Mouse (Mus musculus) kidney, postnatal 14 days (tissue): Measurements from ENCODE around the gene Oxsr1.
"Not testable (repeated sequence)": the region's sequence is repeated elsewhere in the genome, so short reads cannot be mapped to it uniquely, and the experiment has no call there.

ENCODE experiments used
- DNase-seq: peaks from one replicate; pipeline ENCODE4 v3.0.0; 2022; ENCODE audit warnings: mixed read lengths

The Oxsr1 gene

DNA sequence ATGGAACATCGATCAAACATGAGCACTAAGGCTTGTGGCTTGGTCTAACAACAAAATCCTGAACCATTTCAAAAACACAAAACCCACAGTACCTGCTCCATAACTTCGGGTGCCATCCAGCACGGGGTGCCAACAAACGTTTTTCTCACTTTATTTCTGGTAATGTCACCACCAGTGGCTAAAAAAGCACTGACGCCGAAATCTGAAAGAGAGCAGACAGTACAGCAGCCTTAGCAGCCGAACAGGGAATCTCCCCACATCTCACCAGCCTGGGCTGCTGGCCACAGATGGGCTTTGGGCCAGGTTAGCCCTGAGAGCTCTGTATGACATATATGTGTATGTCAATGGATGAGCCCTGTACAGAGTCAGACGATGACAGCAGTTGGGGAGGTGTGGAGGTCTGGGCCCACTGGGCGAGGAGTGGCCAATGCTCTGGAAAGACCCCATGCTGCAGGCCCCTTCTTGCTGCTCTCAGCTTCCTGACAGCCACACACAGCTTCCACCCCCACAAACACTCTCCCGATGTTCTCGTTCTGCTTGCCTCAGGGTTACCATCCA, 53.6 kb downstream of the Oxsr1 start:
- DNase-seq, result no peak

DNA sequence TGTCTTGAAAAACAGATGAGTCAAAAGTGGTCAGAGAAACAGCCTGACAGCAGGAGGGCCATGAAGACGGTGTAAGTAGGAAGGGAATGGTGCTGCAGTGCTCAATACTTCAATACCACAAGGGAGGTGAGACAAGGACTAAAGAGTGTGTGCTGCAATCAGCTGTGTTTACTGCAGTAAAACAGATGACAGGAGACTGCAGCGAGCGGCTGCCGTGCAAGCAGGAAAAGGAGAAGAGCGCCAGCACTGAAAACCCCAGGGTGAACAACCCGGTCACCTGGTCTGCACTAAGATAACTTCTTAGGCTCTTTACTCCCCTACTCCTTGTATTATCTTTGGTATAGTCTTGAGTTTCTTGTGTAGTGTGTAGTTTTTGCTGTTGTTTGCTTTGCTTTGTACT, 54.1 kb downstream of the Oxsr1 start:
- no peak for DNase-seq

DNA sequence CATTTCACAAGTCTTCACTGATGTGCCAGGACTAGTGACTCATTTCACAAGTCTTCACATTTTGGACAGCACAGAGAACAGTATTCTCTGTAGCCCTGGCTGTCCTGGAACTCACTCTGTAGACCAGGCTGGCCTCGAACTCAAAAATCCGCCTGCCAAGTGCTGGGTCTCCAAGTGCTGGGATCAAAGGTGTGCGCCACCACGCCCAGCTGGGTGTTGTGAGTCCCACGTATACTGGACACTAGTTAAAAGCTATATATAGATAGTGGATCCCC, 56.2 kb downstream of the Oxsr1 start:
- DNase-seq, result not testable (repeated sequence)

DNA sequence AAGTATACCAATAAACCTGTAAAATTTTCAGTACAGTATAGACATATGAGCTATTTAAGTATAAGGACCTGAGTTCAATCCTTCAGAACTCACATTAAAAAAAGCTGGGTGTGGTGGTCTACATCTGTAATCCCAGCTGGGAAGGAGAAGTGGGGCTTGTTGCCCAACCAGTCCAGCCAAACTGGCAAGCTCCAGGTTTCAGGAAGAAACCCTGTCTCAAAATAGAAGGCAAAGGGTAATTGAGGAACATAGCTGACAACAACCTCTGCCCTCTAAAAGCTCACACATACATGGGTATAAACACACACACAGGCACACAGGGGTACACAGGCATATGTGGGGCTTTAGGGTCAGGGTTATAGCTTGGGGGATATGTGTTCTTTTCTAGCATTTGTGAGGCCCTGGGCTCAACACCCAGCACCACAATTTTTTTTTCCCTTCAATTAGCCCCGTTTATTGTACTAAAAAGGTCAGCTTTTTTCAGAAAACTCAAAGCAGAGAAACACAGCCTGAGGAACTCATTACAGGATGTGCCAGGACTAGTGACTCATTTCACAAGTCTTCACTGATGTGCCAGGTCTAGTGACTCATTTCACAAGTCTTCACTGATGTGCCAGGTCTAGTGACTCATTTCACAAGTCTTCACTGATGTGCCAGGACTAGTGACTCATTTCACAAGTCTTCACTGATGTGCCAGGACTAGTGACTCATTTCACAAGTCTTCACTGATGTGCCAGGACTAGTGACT, 56.7 kb downstream of the Oxsr1 start:
- DNase-seq, result not testable (repeated sequence)

DNA sequence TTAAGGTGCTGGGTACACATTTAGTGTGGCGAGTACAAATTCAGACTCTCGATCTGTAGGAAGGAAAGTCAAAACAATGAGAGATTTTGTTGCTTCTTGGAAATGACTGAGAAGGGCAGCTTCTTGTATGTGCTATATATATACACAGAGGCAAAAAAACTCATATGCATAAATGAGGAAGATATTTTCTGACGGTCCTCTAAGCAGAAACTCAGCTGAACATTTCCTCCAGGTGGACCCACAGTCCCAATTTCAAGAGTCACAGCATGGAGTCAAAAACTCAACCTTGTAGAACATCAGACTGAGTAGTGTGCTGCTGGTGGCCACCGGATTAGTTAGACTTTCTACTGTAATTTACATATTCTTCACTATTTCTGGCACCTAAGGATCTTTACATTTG, 59.2 kb downstream of the Oxsr1 start:
- no peak for DNase-seq

DNA sequence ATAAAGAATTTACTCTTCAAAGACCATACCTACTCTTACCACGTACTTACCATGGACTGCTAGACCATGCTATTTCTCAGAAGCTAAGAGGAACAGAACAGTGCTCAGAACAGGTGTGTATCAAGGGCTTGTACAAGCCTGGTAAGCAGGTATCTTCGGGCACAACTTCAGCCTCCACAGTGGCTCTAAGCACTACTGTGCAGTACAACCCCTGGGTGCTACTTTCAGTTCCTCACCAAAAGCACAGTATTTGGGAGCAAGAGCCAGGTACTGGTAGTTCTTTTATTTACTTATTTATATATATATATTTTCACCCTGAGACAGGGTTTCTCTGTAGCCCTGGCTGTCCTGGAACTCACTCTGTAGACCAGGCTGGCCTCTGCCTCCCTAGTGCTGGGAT, 61.4 kb downstream of the Oxsr1 start:
- no peak for DNase-seq

DNA sequence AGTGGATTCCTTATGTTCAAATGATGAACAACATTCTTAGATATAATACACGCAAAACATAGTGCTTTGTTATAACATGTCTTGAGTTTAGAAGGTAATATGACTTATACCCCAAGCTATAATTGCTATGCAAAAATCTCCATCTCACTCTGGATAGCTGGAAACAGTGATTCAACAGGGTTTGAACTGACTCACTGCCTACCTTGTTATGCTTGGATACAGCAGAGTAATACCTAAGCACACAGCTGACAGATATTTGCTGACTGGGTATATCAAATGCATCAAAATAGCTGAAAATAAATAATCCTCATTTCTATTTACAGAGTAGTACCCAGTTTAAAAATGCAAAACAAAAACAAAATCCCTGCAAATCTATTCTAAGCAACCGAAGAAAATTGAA, 63.4 kb downstream of the Oxsr1 start:
- no peak for DNase-seq

DNA sequence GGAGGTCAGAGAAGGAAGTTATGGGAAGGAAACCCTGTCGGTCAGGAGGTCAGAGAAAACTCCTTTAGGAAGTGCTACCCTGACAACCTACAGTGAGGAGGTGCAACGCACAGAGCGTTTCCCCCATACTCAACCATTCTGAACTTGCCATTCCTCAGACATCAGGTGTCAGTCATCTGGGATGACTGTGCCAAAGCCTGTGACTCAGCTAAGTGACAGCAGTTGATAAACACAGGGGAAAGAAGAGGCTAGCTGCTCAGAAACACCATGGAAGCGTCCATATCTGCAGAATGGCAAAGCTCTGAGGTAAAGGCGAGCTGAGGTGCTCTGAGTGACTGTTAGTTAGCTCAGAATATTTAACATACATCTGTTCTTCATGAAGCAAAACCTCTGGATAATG, 64.1 kb downstream of the Oxsr1 start:
- DNase-seq, result no peak

DNA sequence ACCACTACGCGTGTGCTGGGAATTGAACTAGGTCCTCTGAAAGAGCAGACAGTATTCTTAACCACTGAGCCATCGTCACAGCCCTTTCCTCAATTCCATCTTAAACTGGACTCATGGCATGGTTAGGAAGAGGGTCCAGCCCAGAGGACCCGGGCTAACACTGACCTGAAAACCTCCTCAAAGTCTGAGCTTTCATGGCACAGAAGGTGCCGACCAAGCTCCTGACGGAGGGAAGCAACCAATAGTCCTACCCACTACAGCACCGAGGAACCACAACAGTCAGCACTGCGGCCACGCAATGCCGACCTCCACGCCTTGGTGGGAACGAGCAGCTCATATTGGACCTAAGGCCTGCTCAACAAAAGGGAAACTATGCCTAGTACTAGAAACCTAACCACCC, 66.1 kb downstream of the Oxsr1 start:
- no peak for DNase-seq

DNA sequence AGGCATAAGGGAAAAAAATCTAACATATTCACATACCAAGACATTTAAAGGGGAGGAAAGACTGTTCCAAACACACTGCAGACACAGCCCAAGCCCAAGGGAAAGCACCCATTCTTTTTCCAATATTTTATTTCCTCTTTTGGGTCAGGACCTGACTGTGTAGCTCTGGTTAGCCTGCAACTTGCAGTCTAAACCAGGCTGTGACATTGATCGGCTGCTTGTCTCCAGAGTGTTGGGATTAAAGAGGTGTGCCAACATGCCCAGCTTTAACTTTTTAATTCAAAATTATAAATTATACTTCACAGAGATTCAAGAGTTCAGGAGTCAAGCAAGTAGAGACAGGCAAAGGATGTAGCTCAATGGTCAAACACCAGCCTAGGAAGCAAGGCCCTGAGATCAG, 67.1 kb downstream of the Oxsr1 start:
- DNase-seq, result no peak

DNA sequence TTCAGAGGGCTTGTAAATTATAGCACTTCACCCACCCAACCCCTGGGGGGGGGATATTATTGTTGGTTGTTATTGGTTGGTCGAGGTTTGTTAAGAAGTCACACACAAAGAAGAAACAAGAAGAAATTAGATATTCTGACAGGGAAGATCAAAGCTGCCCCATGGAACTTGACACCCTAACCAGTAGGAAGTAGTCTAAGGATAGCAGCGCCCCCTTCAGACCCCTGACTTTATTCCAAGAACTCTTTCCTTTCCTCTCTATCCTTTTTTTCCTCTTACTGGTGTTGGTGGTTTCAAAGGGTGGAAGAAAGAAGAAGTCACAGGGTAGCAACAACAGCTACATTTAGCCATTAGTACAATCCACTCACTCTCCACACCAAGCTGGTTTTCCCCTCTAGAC, 68.0 kb downstream of the Oxsr1 start:
- no peak for DNase-seq

DNA sequence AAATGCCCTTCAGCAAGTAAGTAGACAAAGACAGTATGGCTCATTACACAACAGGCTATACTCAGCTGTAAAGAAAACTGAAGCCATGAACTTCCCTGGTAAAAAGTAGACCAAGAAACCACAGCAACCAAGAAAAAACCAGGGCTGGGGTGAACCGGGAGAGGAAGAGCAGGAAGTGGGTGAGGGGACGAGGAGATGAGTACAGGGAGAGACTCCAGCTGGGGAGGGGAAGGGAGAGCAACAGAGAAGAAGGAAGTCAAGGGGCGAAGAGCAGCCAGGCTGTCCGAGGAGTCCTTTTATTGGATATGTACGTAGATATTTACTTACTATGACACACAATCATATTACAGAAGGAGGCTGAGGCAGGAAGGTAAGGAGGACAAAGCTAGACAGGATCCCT, 74.2 kb downstream of the Oxsr1 start:
- no peak for DNase-seq

DNA sequence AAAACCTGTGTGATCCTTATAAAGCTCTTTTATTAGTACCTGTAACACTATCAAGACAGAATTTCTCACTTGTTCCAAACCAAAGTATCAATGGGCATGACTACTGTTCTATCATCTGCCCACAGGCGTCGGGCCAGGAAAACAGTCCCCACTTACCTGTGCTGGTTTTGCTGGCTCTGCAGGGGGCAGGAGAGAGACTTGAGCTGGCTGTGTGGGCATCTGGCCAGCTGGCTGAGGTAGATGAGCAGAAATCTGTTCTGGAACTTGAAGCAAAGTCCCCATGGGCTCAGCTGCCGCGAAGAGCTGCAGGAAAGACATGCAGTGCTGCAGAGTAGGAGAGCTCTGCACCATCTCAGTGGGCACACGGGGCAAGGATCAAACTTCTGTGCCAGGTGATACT, 75.4 kb downstream of the Oxsr1 start:
- peak; percentile 85 for DNase-seq

DNA sequence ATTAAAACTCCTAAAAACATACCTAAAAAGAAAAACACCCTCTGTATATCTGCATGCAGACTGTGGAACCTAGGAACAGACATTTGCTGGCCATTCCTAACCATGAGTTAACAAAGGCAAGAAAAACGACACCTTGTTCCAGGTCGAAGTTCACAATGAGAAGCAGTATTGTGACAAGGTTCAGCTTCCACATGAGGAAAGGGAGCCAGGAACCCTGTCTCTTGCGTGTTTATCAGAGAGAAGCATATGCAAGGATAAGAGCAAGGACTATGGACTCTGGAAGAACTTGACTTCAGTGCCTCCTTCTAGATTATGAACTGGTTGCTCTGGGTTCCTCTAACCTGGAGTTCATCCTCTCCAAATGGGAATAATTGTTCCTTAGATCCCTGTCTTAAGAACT, 78.2 kb downstream of the Oxsr1 start:
- DNase-seq, result peak; percentile 29

DNA sequence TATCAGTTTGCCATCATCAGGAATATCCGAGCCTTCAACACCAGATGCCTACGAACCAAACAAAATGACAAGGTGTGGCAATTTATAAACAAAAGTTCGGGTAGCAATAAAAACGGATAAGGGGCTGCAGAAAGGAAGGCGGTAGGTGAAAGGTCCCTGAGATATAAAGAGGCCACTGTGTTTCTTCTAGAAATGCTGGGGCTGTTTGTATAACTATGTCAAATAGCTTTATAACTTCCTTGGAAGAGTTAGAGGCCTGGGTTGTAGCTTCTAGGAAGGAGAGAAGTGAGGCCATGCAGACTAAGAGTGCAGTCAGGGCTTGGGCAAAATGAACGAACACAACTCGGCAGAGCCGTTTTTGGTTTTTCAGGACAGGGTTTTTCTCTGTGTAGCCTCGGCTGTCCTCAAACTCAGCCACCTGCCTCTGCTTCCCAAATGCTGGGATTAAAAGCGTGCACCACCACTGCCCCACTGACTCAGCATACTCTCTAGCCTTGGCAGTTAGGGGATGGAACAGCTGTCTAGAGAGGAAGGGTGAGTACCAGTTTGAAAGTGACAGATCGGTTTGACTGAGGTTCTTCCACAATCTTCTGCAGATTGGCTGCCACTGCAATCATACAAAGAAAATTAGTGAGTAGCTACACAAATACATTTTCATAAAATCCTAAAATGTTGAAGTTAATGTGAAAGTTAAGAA, 80.9 kb downstream of the Oxsr1 start:
- no peak for DNase-seq

DNA sequence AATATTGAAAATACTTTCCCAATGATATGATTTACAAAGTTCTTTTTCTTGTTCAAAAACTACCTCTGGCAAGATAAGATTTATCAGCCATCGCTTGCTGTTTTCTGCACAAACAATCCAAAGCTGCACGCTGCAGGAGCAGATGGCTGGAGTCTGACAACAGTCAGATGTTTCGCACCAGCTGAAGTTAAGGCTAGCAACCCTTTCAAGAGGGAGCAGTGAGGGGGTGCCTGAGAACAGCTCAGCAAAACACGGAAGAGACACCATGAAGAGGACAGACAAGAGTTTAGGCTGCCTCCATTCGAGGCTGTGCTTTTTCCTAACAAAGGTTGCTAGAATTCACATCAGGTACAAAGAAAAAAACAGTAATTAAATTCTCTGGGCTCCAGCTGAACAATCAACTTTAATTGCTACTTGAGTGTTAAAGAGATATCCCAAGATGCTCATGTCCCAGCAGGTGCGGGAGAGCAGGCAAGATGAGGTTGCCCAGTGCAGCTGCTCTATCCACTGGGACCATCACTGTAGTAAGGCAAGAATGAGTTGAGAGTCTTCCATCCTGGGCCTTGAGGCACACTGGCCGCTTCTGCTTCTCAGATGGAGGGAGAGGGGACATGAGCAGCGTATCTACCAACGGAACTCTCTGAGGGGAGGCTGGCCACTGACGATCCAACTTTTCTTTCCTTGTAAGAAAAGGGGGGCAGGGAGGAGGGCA, 81.8 kb downstream of the Oxsr1 start:
- DNase-seq, result no peak

DNA sequence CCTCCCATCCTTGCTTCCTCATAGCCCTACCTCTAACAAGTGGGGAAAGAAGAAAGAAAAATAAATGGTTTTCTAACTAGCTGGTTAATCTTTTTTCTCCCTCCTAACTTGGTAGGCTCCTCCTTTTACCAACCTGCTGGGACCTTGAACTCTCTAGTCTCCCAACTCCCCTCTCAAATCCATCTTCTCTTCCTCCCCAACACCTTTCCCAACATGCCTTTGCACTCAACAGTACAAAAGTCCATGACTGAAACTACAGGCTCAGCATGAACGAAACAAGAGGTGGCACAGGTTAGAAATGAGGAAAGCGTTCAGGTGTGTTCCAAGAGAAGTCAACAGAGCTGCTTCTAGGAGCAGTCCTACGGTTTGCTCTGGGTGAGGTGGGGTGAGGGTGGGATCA, 83.0 kb downstream of the Oxsr1 start:
- DNase-seq, result peak; percentile 25

DNA sequence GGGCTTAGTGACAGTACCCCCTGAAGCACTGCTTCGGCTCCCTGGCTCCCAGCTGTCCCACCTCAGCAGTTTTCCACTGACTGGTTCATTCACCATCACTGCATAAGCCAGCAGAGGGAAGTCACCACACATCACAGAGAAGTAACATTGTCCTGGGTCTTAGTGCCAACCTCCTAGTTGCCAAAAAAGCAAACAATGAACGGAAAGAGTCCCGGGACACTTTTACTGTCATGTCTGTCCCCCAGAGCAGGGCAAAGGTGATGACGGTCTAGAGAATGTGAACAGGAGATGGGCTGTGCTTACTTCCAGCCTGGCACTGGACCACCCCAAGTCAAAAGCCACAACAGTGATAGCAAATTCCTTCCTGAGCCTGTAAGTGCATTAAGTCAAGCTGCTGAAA, 83.4 kb downstream of the Oxsr1 start:
- no peak for DNase-seq

DNA sequence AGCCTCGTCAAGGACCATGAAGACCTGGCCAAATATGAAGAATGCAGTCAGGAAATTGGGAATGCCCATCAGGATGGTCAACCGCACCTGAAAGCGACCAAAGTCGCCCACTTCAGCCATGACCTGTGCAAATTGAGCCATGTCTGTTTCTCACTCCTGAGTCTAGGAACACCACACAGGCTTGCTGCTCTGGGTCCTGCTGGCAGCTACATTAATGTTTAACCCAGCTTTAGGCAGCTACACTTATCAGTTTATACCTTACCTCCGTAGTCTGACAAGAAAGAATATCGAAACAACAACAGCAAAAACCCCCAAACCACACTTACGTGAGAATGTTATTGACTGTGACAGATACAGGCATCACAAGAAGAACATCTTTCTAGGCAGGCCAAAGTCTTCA, 90.7 kb downstream of the Oxsr1 start:
- DNase-seq, result no peak

DNA sequence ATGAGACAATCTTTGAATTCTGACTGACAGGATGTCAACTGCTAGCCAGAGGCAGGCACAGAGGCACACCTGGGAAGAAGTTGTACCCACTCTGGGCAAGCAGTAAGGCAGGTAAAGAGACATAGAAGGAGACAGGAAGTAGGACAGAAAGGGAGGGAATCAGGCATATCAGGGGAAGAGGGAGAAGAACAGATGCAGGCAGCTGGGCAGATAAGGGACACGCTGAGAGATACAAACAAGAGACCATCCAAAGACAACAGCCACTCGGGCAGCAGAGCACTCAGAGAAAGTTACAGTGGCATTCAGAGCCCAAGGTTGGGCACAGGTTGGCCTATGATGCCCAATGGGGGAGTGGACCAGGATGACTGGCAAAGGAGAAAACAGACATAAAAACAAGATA, 91.4 kb downstream of the Oxsr1 start:
- DNase-seq, result no peak

DNA sequence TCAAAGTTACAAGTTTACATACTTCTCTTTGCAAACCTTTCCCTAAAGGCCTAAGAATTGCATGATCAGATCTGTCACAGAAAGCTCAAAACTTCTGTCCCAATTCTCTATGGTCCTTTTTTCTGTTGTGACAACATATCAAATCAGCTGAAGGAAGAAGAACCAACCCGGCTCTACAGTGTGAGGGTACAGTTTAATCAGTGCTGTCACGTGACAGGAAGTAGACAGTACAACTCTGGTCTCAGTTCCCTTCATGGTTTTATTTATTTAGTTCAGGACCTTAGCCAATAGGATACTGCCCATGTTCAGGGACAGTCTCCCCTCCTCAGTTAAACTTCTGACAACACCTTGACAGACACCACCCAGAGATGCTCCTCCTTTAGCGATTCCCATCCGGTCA, 102.0 kb downstream of the Oxsr1 start:
- DNase-seq, result no peak

DNA sequence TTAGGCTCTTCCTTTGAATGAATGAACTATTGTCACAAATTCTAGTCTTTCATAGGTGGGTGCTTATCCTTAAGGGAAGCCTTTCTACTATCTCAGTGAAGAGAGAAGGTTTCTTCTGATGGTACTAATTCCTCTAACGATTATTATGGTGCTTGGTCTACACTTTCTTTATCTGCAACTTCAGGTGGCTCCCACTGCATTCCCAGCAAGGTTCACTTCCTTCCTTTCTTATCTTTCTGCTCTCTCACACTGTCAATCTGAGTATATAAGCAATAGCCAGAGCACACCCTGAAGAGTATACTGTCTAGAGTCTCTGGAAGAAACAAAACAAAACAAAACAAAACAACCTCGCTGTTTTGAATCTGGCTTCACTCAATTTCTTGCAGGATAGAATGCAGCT, 102.6 kb downstream of the Oxsr1 start:
- no peak for DNase-seq

DNA sequence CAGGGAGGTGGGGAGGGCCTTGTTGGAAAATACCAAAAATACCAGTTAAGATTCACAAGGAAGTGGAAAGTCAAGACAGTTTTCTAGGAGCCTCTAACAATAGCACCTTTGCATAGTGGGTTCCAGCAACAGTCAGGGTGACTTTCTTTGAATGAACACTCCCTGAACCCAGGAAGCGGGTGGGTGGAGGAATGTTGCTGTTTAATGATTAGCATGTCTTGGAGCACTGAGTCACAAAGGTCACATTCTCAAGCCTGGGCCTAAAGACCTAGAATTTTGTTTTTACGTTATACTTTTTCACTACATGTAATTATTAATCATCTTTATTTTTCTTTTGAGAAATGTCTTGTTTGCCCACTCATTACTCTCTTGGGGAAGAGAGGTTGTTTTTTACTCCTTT, 106.9 kb downstream of the Oxsr1 start:
- peak; percentile 66 for DNase-seq

DNA sequence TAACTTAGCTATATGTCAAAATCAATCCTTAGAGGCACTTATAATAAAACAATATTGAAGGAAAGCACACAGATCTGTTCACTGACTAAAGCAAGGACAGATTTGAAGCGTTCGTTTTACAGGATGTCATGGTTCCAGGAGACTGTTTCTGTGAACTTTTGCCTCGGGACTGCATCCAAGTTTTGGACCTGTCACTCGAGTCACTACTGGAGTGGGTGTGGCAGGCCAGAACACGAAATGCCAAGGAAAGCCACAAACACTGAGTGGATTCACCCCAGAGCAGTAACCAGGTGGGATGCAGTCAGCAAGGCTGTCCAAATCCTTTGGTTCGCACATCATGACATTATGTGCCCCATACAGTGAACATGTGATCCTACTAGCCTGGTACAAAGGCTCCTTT, 107.6 kb downstream of the Oxsr1 start:
- DNase-seq, result no peak
